13 mouse cellular contexts compared by ENCODE assay signal in the genomic region with DNA sequence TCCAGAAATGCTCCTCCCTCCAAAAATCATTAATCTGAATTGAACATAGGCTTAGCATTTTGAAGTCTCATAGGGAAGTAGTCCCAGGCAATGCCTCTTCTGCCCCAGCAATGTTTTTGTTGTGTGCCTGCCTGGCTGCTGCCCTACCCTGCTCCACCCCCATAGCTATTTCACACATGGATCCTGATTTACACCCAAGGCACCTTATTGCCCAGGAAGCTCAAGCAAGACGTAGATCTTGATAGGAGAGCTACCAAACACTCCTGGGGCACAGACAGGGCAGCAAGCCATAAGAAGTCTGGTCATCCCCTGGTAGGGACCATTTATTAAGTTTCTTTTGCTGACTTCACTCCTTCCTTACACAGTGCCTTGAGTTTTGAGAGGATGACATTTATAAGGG.
DNase-seq lines count a peak whose midpoint lies in the region; ATAC-seq lines count a peak whose summit lies in the region.
"Had no signal": no experiment of that assay in that cellular context is flagged by ENCODE, and none has a peak within 500 bp of the region (broad histone marks: within the 10 kb centered on the region; RNA-seq: fewer than 3 reads in every experiment).

No protein-coding gene starts in this region.

- no peak for ATAC-seq in hindbrain, embryonic 13.5 days (ENCODE audit: low FRiP score)
- ATAC-seq in hindbrain, embryonic 16.5 days: no peak
- ATAC-seq in megakaryocyte, adult 5-6 weeks (ENCODE audit: poor library complexity, severe bottlenecking): no peak
- ATAC-seq in liver, embryonic 16.5 days (ENCODE audit: low read depth): peak; percentile 22; the same call in 1 of the 2 replicates

- H3K4me2 ChIP-seq in hindbrain, embryonic 13.5 days: no peak overlapping the region
- H3K4me2 ChIP-seq in hindbrain, embryonic 16.5 days (ENCODE audit: low read length): no peak overlapping the region
- H3K4me2 ChIP-seq in liver, embryonic 16.5 days (ENCODE audit: low read depth, low read length): no peak overlapping the region
- H3K4me2 ChIP-seq: hindbrain, embryonic 14.5 days had no signal

- no peak overlapping the region for H3K4me3 ChIP-seq in hindbrain, embryonic 13.5 days
- no peak overlapping the region for H3K4me3 ChIP-seq in hindbrain, embryonic 16.5 days (ENCODE audit: low read length)
- H3K4me3 ChIP-seq in megakaryocyte, embryonic 14.5 days (replicated peaks): peak overlapping the region; percentile 42
- H3K4me3 ChIP-seq in liver, embryonic 16.5 days (ENCODE audit: low read depth, low read length): no peak overlapping the region
- H3K4me3 ChIP-seq: forebrain, embryonic 10.5 days had no signal

- H3K4me1 ChIP-seq in hindbrain, embryonic 13.5 days (replicated peaks): peaks cover 27% of the 10 kb centered on the region
- H3K4me1 ChIP-seq in hindbrain, embryonic 16.5 days (ENCODE audit: control insufficient read depth, insufficient read depth, low read depth, low read length): peaks cover 5% of the 10 kb centered on the region; the same call in 1 of the 2 replicates
- peaks cover 91% of the 10 kb centered on the region for H3K4me1 ChIP-seq in megakaryocyte, embryonic 14.5 days
- peaks cover 24% of the 10 kb centered on the region for H3K4me1 ChIP-seq in liver, embryonic 16.5 days (ENCODE audit: control insufficient read depth, low read depth, low read length)

- no peaks in the 10 kb centered on the region for H3K27me3 ChIP-seq in hindbrain, embryonic 13.5 days
- H3K27me3 ChIP-seq in hindbrain, embryonic 16.5 days (replicated peaks; ENCODE audit: control insufficient read depth, insufficient read depth, low read length): no peaks in the 10 kb centered on the region
- no peaks in the 10 kb centered on the region for H3K27me3 ChIP-seq in megakaryocyte, embryonic 14.5 days (replicated peaks)
- H3K27me3 ChIP-seq in liver, embryonic 16.5 days (ENCODE audit: control insufficient read depth, insufficient read depth, low read depth, low read length): no peaks in the 10 kb centered on the region

- H3K36me3 ChIP-seq in hindbrain, embryonic 13.5 days: peaks cover 6% of the 10 kb centered on the region; the same call in 1 of the 2 replicates
- H3K36me3 ChIP-seq in hindbrain, embryonic 16.5 days (ENCODE audit: control insufficient read depth, insufficient read depth, low read length): no peaks in the 10 kb centered on the region
- H3K36me3 ChIP-seq in megakaryocyte, embryonic 14.5 days (replicated peaks; ENCODE audit: low read length): peaks cover 58% of the 10 kb centered on the region
- peaks cover 15% of the 10 kb centered on the region for H3K36me3 ChIP-seq in liver, embryonic 16.5 days (ENCODE audit: control insufficient read depth, insufficient read depth)

- no peaks in the 10 kb centered on the region for H3K9me3 ChIP-seq in hindbrain, embryonic 13.5 days
- H3K9me3 ChIP-seq in hindbrain, embryonic 16.5 days (ENCODE audit: control insufficient read depth, low read length): no peaks in the 10 kb centered on the region
- H3K9me3 ChIP-seq in megakaryocyte, embryonic 14.5 days: no peaks in the 10 kb centered on the region
- H3K9me3 ChIP-seq in liver, embryonic 16.5 days (replicated peaks; ENCODE audit: control insufficient read depth, low read length): no peaks in the 10 kb centered on the region
- H3K9me3 ChIP-seq: forebrain, embryonic 10.5 days had no signal

- WGBS in hindbrain, embryonic 13.5 days: 73% methylated on average over 1 of the region's 1 CpGs
- 56% methylated on average over 1 of the region's 1 CpGs for WGBS in hindbrain, embryonic 16.5 days
- 33% methylated on average over 1 of the region's 1 CpGs for WGBS in large intestine, adult 2 months
- WGBS in liver, embryonic 16.5 days (ENCODE audit: insufficient replicate concordance): 47% methylated on average over 1 of the region's 1 CpGs

- peak; percentile 6 for DNase-seq in large intestine, adult 2 months (ENCODE audit: low read depth, low spot score)
- DNase-seq in adipocyte (ENCODE audit: low spot score): no peak
- DNase-seq in embryo, embryonic 11 days: no peak
- DNase-seq: gastrocnemius, postnatal 25 days; kidney, postnatal 25 days; lung, adult 18-20 months had no signal

- H3K27ac ChIP-seq in hindbrain, embryonic 13.5 days: 0 out of 2 replicates have a peak overlapping the region, but pooled peaks have one; percentile 19
- H3K27ac ChIP-seq in hindbrain, embryonic 16.5 days (ENCODE audit: low read depth, low read length): no peak overlapping the region
- peak overlapping the region; percentile 75 for H3K27ac ChIP-seq in liver, embryonic 16.5 days (ENCODE audit: low read length)
- H3K27ac ChIP-seq: forebrain, embryonic 10.5 days; hindbrain, embryonic 14.5 days had no signal

- H3K9ac ChIP-seq in hindbrain, embryonic 13.5 days: no peak overlapping the region
- no peak overlapping the region for H3K9ac ChIP-seq in hindbrain, embryonic 16.5 days (ENCODE audit: low read depth, low read length)
- H3K9ac ChIP-seq in liver, embryonic 16.5 days (ENCODE audit: low read depth, low read length): no peak overlapping the region
- H3K9ac ChIP-seq: hindbrain, embryonic 14.5 days had no signal
